8 mouse cellular contexts compared by ENCODE assay signal in genomic region chr2:30440701-30441517, GRCm38 (mm10). TPM values are rescaled to one million over a fixed set of nuclear protein-coding genes. Genes with fewer than 3 reads are reported as not detected.
DNase-seq lines count a peak whose midpoint lies in the region; ATAC-seq and TF ChIP-seq lines count a peak whose summit lies in the region.

No protein-coding gene starts in this region.

- H3K4me2 ChIP-seq in hindbrain, embryonic 12.5 days (replicated peaks), result peak overlapping the region; percentile 43

- 14% methylated on average over 12 of the region's 12 CpGs for WGBS in hindbrain, embryonic 12.5 days

- no peak overlapping the region; the same call in 1 of the 2 replicates for H3K4me3 ChIP-seq in hindbrain, embryonic 12.5 days

- in situ Hi-C loops in Patski (cut with MboI; ENCODE audit: low pct_unique_long_range_greater_than_20kb), result no loop called here

- TF ChIP-seq CTCF in Patski (IDR thresholded peaks at IDR 0.05), result no peak

- ATAC-seq in Patski, result peak; percentile 78
- peak; percentile 33 for ATAC-seq in hindbrain, embryonic 12.5 days (ENCODE audit: low FRiP score)

- POLR2A ChIA-PET in Patski (lab: Charles Lee), result interaction anchor here (0.7 to 3.3 kb wide), 15 partner anchors 13 to 354 kb away, joined by 3 to 25 read pairs (median 6); partner anchors contain the start of gene Ier5l

- H3K9ac ChIP-seq in hindbrain, embryonic 12.5 days, result peak overlapping the region; percentile 57

- H3K27ac ChIP-seq in hindbrain, embryonic 12.5 days, result peak overlapping the region; percentile 99

- DNase-seq in Patski (ENCODE audit: low read depth, low spot score), result peak; percentile 81
- DNase-seq in cerebellum, adult 9-10 months, result peak; percentile 78
- DNase-seq in frontal cortex, postnatal 10 days (ENCODE audit: low spot score in 2 of 2), result peak; percentile 56 to 64
- DNase-seq in layer of hippocampus, postnatal 25 days (ENCODE audit: extremely low spot score in 1 of 2, low spot score in 1 of 2), result peak; percentile 42 to 49
- peak; percentile 79 for DNase-seq in lung, postnatal 14 days
- peak; percentile 86 for DNase-seq in retina, postnatal 1 day
- peak; percentile 69 for DNase-seq in thymus, postnatal 4 days

- CTCF ChIA-PET in Patski (lab: Charles Lee), result interaction anchor here (0.6 to 8.3 kb wide), 16 partner anchors 18 to 488 kb away, joined by 3 to 131 read pairs (median 4); no protein-coding TSS in a partner anchor

- no peaks in the 10 kb centered on the region for H3K27me3 ChIP-seq in Patski
- no peaks in the 10 kb centered on the region for H3K27me3 ChIP-seq in hindbrain, embryonic 12.5 days

- peaks cover 59% of the 10 kb centered on the region for H3K4me1 ChIP-seq in hindbrain, embryonic 12.5 days

- no peaks in the 10 kb centered on the region for H3K9me3 ChIP-seq in hindbrain, embryonic 12.5 days (replicated peaks)

- peaks cover 49% of the 10 kb centered on the region for H3K36me3 ChIP-seq in hindbrain, embryonic 12.5 days

RNA-seq across cellular contexts. Expression of gene Ptpa, which starts 25.1 kb away (rescaled TPM):
- polyA plus RNA-seq in Patski (2021), result 165 TPM
- polyA plus RNA-seq in hindbrain, embryonic 12.5 days (2016; fragmentation: Nextera tagmentation; extraction: Ambion mirVana), result 133 and 134 TPM in 2 replicates
- total RNA-seq in layer of hippocampus, postnatal 25 days (2021), result 100 to 1,000 TPM; 163 to 169 TPM

RNA-seq across cellular contexts. Expression of gene Crat, which starts 25.3 kb away (rescaled TPM):
- 86.1 TPM for polyA plus RNA-seq in Patski (2021)
- polyA plus RNA-seq in hindbrain, embryonic 12.5 days (2016; fragmentation: Nextera tagmentation; extraction: Ambion mirVana), result 23.9 and 26.8 TPM in 2 replicates
- total RNA-seq in layer of hippocampus, postnatal 25 days (2021), result 10 to 100 TPM; 49.6 to 51.1 TPM

RNA-seq across cellular contexts. Expression of gene Ier5l, which starts 33.1 kb away (rescaled TPM):
- polyA plus RNA-seq in Patski (2021), result 70.7 TPM
- 4.7 and 4.8 TPM in 2 replicates for polyA plus RNA-seq in hindbrain, embryonic 12.5 days (2016; fragmentation: Nextera tagmentation; extraction: Ambion mirVana)
- 10 to 100 TPM; 12.8 to 13.1 TPM for total RNA-seq in layer of hippocampus, postnatal 25 days (2021)

RNA-seq across cellular contexts. Expression of gene Dolpp1, which starts 48.9 kb away (rescaled TPM):
- 15.4 TPM for polyA plus RNA-seq in Patski (2021)
- 46.9 and 50.2 TPM in 2 replicates for polyA plus RNA-seq in hindbrain, embryonic 12.5 days (2016; fragmentation: Nextera tagmentation; extraction: Ambion mirVana)
- total RNA-seq in layer of hippocampus, postnatal 25 days (2021), result 10 to 100 TPM; 25.1 to 27.5 TPM

Comparison
In these comparisons a context has a peak if more than half of its experiments do, and no peak if none do; other contexts are left out.
1. RNA of gene Ier5l, which starts 33.1 kb away (polyA plus RNA-seq): 70.7 TPM in Patski (single experiment); 4.7 to 4.8 TPM in hindbrain, embryonic 12.5 days; every median in the first group is over 10 times any median in the second.
2. Peak in every context shown above with its lines, with median percentiles within 50 percentile points of each other: DNase-seq.